Mouse (Mus musculus) heart, embryonic 16.5 days (tissue): ENCODE results near the gene Sox5. TPM values are rescaled to one million over a fixed set of nuclear protein-coding genes. Genes with fewer than 3 reads are reported as not detected.

Experiments used
- ATAC-seq: fragments of 200-750 bp; cut with Nextera tagmentation; replicated peaks from 2 replicates; pipeline ENCODE4 v1.8.0; 2017; ENCODE audit warnings: moderate number of reproducible peaks; ENCODE audit not compliant: insufficient read depth, low FRiP score; ENCODE audit errors: extremely low read depth
- H3K27ac ChIP-seq: fragments of 300-500 bp; sonication (generic); 2 replicates; pipeline ENCODE4 v1.5.1; 2014; ENCODE audit warnings: mild to moderate bottlenecking, low read length, control low read depth, moderate library complexity
- H3K27me3 ChIP-seq: fragments of 300-500 bp; sonication (generic); 2 replicates; pipeline ENCODE4 v1.6.1; 2014; ENCODE audit warnings: low read length, mixed read lengths; ENCODE audit not compliant: control insufficient read depth, insufficient read depth
- H3K36me3 ChIP-seq: fragments of 300-500 bp; sonication (generic); 2 replicates; pipeline ENCODE4 v1.6.1; 2014; ENCODE audit not compliant: control insufficient read depth, insufficient read depth
- H3K4me1 ChIP-seq: fragments of 300-500 bp; sonication (generic); 2 replicates; pipeline ENCODE4 v1.6.1; 2014; ENCODE audit warnings: low read length, mixed read lengths; ENCODE audit not compliant: control insufficient read depth, insufficient read depth
- H3K4me2 ChIP-seq: fragments of 300-500 bp; sonication (generic); 2 replicates; pipeline ENCODE4 v1.6.1; 2014; ENCODE audit warnings: low read depth, mild to moderate bottlenecking, control low read depth, low read length
- H3K4me3 ChIP-seq: fragments of 300-500 bp; sonication (generic); 2 replicates; pipeline ENCODE4 v1.5.1; 2014; ENCODE audit warnings: mild to moderate bottlenecking, control low read depth, low read length
- H3K9ac ChIP-seq: fragments of 300-500 bp; sonication (generic); 2 replicates; pipeline ENCODE4 v1.6.1; 2014; ENCODE audit warnings: low read length, control low read depth
- H3K9me3 ChIP-seq: fragments of 300-500 bp; sonication (generic); replicated peaks from 2 replicates; pipeline ENCODE4 v1.6.1; 2016; ENCODE audit warnings: low read length; ENCODE audit not compliant: control insufficient read depth
- WGBS: fragments of 180-500 bp; shearing (Covaris S2); extraction: QIAGEN DNeasy Blood & Tissue Kit; methylation state at CpG from one replicate; pipeline ENCODE4 v1.1.7; 2014; 5-methylcytosine and 5-hydroxymethylcytosine counted together
- polyA plus RNA-seq: library from polyadenylated mRNA; unstranded; fragments of >200 nt; fragmentation: Nextera tagmentation; extraction: Ambion mirVana; gene quantifications from 2 replicates; pipeline ENCODE4 v1.2.1, GENCODE M21; 2015

Gene Sox5
- polyA plus RNA-seq, 1 experiment from 2014 or later = 8.8 TPM

DNA sequence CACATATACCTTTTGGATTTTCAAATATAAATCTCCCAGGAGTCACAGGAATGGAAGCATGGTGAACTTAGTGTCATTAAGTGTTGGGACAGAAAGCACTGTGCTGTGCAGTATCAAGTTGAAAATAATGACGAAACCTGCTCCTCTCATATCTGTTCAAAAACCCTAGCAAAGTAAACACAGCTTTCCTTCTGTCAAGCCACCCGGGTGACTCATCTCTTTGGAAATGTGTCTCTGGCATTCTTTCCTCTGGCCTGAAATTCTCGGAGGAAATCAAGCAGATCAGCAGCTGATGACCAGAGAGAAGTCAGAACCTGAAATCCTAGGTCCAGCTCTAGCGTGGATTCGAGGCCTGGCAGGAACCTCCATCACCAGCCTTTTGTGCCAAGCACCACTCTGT, 71.0 kb downstream of the Sox5 start:
- no peaks in the 10 kb centered on the region for H3K27me3 ChIP-seq
- H3K9me3 ChIP-seq = no peaks in the 10 kb centered on the region
- H3K4me2 ChIP-seq = no peak overlapping the region; the same call in 1 of the 2 replicates
- no peak overlapping the region for H3K4me3 ChIP-seq
- peak; percentile 35; the same call in 1 of the 2 replicates for ATAC-seq
- no peaks in the 10 kb centered on the region for H3K36me3 ChIP-seq
- peaks cover 27% of the 10 kb centered on the region for H3K4me1 ChIP-seq
- H3K9ac ChIP-seq = 0 out of 2 replicates have a peak overlapping the region, but pooled peaks have one; percentile 12
- WGBS = 24% methylated on average over 5 of the region's 5 CpGs
- peak overlapping the region; percentile 41 for H3K27ac ChIP-seq

DNA sequence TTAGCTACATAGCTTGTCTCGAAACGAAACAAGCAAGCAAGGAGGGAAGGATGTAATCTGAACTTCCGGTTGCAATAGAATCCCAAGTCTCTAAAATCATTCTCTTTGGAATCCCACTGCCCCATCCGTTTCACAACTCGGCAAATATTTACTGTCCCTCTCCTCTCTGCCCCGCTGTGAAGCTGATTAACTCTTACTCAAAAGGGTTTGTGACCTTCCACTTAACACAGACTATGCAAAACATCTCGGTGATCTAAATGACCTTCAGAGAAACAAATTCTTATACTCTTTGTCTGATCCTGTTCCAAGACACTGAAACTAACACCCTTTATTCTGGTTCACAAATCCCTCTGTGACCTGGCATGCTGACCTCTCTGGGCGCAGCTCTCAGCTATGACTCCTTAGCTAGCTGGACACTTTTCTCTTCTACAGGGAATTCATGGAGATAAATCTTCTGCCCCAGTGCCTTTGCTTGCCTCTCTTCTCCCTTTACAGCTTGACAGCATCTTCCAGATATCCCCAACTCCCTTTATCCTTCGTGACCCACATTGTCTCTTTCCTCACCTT, 72.1 kb downstream of the Sox5 start:
- Histone ChIP-seq H3K4me3 (no peak overlapping the region), H3K36me3 (no peaks in the 10 kb centered on the region), H3K9me3 (no peaks in the 10 kb centered on the region), H3K4me2 (no peak overlapping the region), H3K9ac (no peak overlapping the region), H3K27ac (no peak overlapping the region), H3K27me3 (no peaks in the 10 kb centered on the region), H3K4me1 (peaks cover 27% of the 10 kb centered on the region)
- 71% methylated on average over 9 of the region's 9 CpGs for WGBS
- no peak for ATAC-seq

DNA sequence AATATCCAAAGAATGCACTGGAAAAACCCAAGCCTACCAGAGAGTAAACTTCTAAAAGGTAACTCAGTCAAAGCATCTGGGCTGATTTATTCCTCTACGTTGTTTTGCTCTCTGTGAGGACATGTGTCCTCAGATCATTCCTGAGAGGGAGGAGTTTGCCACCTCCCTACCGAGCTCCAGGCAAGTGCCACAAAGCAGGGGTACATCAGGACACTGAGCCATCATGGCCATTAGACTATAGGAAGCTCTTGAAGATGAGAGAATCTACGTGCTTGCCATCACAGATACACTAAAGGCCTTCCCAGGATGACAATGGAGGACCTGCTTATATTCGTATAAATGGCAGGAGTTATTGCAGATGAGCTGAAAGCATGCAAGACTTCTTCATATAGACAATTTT, 73.4 kb downstream of the Sox5 start:
- no peaks in the 10 kb centered on the region for H3K36me3 ChIP-seq
- ATAC-seq = no peak
- 86% methylated on average over 4 of the region's 4 CpGs for WGBS

DNA sequence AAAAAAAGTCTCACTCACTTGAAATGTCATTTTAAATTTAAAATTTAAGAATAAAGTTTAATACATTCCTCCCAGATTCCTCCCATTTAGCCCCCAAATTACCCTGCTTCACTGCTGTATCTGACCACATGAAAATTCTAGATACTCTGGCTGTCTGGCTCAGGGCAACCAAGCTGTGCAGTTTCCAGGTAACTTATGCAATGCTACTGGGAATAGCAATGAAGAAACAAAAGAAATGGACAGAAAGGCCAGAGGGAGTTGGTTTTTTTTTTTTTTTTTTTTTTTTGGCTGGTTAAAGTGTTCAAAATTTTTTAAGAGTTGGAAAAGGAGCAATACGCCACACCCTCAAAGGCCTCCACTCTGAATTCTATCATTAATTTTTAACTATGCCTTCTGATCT, 73.8 kb downstream of the Sox5 start:
- Histone ChIP-seq H3K4me1 (peaks cover 20% of the 10 kb centered on the region), H3K4me3 (no peak overlapping the region), H3K4me2 (no peak overlapping the region), H3K27me3 (no peaks in the 10 kb centered on the region), H3K9me3 (0 out of 2 replicates have a peak, but pooled peaks cover 2% of the 10 kb centered on the region), H3K36me3 (no peaks in the 10 kb centered on the region), H3K9ac (no peak overlapping the region), H3K27ac (no peak overlapping the region)
- ATAC-seq = no peak
- WGBS = 90% methylated on average over 1 of the region's 1 CpGs

More for the DNA sequence above, 73.4 kb downstream of the Sox5 start:
- Histone ChIP-seq H3K4me1 (peaks cover 20% of the 10 kb centered on the region), H3K4me3 (no peak overlapping the region), H3K4me2 (no peak overlapping the region), H3K27me3 (no peaks in the 10 kb centered on the region), H3K9me3 (0 out of 2 replicates have a peak, but pooled peaks cover 2% of the 10 kb centered on the region), H3K27ac (no peak overlapping the region), H3K9ac (no peak overlapping the region)

DNA sequence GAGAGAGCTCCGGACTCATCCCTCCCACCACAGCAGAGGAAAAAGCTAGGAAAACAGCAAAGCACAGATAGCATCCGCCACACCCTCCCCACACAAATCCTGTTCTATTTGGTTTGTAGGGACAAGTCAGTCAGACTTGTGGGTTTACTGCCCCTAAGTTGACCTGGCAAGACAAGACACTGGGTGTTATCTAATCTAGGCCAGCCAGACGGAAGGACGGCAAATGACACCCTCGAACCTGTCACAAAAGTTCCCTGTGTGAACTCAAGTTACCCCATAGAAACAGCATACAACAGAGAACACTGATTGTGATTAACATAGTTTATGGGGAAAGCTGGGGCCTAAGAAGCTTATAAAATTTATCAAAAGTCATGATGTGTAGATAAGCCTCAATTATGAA, 76.8 kb downstream of the Sox5 start:
- ATAC-seq = no peak
- no peak overlapping the region for H3K4me2 ChIP-seq
- H3K9me3 ChIP-seq = 0 out of 2 replicates have a peak, but pooled peaks cover 2% of the 10 kb centered on the region
- peaks cover 9% of the 10 kb centered on the region; the same call in 1 of the 2 replicates for H3K4me1 ChIP-seq
- no peak overlapping the region for H3K9ac ChIP-seq
- 57% methylated on average over 5 of the region's 5 CpGs for WGBS
- no peaks in the 10 kb centered on the region for H3K36me3 ChIP-seq
- H3K27ac ChIP-seq = no peak overlapping the region
- no peak overlapping the region for H3K4me3 ChIP-seq
- H3K27me3 ChIP-seq = no peaks in the 10 kb centered on the region

DNA sequence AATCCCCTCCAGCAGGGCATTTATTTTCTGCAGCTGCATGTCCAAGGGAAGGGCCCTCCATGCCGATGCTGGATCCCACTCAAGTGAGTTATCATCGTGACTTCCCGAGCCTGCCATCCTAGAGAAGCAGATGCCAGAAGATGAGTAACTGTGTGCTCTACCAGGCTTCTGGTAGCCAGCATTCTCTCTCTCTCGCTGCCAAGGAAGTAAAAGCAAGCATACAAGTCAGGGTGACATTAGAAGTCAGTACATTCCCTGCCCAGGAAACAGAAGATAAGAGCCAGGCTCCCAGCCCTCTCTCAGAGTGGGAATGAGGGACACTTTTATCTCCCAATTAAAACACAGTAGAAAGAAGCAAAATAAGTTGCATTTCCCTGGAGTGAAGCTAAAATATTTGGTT, 86.1 kb downstream of the Sox5 start:
- 12% methylated on average over 4 of the region's 4 CpGs for WGBS
- Histone ChIP-seq H3K4me2 (no peak overlapping the region), H3K9me3 (no peaks in the 10 kb centered on the region), H3K4me1 (peaks cover 4% of the 10 kb centered on the region), H3K27ac (peak overlapping the region; percentile 55; the same call in 1 of the 2 replicates), H3K36me3 (no peaks in the 10 kb centered on the region), H3K27me3 (no peaks in the 10 kb centered on the region), H3K4me3 (no peak overlapping the region), H3K9ac (no peak overlapping the region)
- no peak for ATAC-seq

DNA sequence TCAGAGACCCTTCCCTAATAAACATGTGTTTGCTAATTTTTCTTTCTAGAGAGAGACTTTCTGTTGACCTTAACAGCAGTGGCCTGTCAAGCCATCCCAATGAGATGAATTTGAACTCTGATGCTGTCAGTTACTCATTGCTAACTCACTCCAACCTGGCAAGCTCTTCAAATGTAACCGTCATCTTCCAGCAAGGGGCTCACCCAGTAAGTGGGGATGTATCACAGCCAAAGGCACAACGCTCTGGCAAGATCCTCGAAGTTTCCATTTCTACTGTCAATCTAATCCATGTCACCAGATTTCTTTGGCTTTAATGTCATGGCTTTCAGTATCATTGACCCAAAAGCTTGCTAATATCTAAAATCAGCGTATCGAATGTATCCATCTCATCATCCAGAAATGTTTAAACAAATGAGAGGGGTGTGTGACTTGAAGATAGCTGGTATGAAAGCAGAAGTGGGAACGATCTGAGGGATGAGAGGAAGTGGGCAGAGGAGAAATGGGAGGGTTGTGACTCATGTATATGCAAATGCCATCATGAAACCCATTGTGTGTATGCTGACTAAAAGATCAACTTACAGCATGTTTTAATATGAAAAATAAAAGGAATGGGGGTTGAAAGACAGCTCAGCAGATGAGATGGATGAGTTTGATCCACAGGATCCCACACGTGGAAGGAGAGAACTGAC, 88.4 kb downstream of the Sox5 start:
- H3K9ac ChIP-seq = no peak overlapping the region
- ATAC-seq = no peak
- peaks cover 4% of the 10 kb centered on the region for H3K4me1 ChIP-seq
- 78% methylated on average over 7 of the region's 7 CpGs for WGBS
- no peak overlapping the region for H3K27ac ChIP-seq
- H3K27me3 ChIP-seq = no peaks in the 10 kb centered on the region
- H3K36me3 ChIP-seq = no peaks in the 10 kb centered on the region
- H3K4me3 ChIP-seq = no peak overlapping the region
- H3K9me3 ChIP-seq = no peaks in the 10 kb centered on the region
- H3K4me2 ChIP-seq = no peak overlapping the region

DNA sequence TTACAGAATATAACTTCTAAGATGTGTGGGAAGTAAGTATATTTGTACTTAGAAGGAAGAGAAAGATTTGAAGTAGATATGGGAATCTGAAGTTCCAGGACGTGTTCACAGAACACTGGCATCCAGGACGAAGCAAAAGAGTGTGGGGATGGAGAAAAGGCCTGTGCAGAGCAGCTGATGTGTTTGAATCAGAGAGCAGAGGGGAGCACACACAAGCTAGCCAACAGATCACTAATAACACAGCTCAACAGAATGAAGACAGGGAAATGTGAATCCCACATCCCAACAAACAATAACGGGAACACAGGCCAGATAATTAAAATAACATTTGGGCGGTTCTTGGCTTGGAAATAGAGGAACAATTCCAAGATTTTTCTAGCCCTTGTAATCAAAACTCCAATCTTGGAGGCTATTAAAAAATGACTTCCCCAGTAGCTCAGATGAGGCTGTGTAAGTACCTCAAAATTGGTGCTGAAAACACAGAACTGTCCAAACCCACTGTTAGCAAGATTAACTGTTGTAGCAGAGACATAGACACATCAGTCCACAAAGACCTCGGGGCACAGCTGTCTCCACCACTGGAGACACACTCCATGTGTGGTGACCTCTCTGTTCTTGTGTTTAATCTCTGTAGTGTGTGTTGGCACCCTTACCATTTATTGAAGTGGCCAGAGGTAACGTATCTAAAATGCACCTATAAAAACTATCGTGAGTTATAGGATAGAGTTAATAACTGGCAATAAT, 90.3 kb downstream of the Sox5 start:
- Histone ChIP-seq H3K27ac (no peak overlapping the region), H3K4me2 (no peak overlapping the region), H3K27me3 (no peaks in the 10 kb centered on the region), H3K4me3 (no peak overlapping the region), H3K4me1 (peaks cover 4% of the 10 kb centered on the region), H3K36me3 (no peaks in the 10 kb centered on the region), H3K9me3 (no peaks in the 10 kb centered on the region), H3K9ac (no peak overlapping the region)
- WGBS = 61% methylated on average over 7 of the region's 7 CpGs
- ATAC-seq = no peak

DNA sequence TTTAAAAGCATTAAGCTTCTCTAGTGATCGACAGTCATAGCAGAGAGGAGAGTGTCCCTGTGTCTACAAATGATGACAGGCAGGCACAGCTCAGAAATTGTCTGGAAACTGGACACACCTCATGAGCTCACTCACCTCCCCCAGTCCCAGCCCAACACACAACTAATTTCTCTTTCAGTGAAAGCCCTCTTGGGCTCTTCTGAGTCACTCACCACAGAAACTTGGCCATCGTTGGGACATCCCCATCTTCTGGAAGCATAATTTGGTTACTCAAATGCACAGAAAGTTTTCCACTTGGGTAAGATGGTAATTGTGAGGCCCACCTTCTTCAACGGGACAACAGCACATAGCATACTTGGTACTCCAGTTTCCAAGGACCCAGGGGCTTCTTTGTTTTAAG, 92.7 kb downstream of the Sox5 start:
- Histone ChIP-seq H3K9ac (no peak overlapping the region), H3K4me3 (no peak overlapping the region), H3K9me3 (no peaks in the 10 kb centered on the region), H3K4me1 (no peaks in the 10 kb centered on the region), H3K36me3 (no peaks in the 10 kb centered on the region), H3K27me3 (no peaks in the 10 kb centered on the region), H3K27ac (no peak overlapping the region), H3K4me2 (no peak overlapping the region)
- 89% methylated on average over 3 of the region's 3 CpGs for whole genome bisulfite sequencing
- ATAC-seq = no peak
